Mouse (Mus musculus): Measurements from ENCODE around the gene B4galt1.

GRCm38 (mm10) chr4:40846143-40846931 is 7.5 kb downstream of the B4galt1 start:
- TF ChIP-seq CTCF (IDR thresholded peaks at IDR 0.05; ENCODE audit: low read depth, low read length) (no peak), GATA1 (IDR thresholded peaks at IDR 0.05; ENCODE audit: borderline replicate concordance, low read length) (no peak), GATA2 (IDR thresholded peaks at IDR 0.05; ENCODE audit: borderline replicate concordance, low read depth, low read length) (no peak), TAL1 (conservative IDR thresholded peaks at IDR 0.05; ENCODE audit: low read depth, low read length) (peak; percentile 38; the same call in 1 of the 2 replicates), POLR2AphosphoS5 (IDR thresholded peaks at IDR 0.05; ENCODE audit: insufficient replicate concordance, low read depth, low read length) (no peak)

Measured in G1E (cell line).